Comparison of ENCODE assay signal across 9 mouse cellular contexts in genomic region chr9:44067960-44068330, GRCm38 (mm10). TPM values are rescaled to one million over a fixed set of nuclear protein-coding genes. Genes with fewer than 3 reads are reported as not detected.
DNase-seq lines count a peak whose midpoint lies in the region; ATAC-seq and TF ChIP-seq lines count a peak whose summit lies in the region.
"Had no signal": no experiment of that assay in that cellular context is flagged by ENCODE, and none has a peak within 500 bp of the region (broad histone marks: within the 10 kb centered on the region; RNA-seq: fewer than 3 reads in every experiment).

No protein-coding gene starts in this region.

- no peak for TF ChIP-seq POLR2A in myocyte (IDR thresholded peaks at IDR 0.05; ENCODE audit: insufficient read length, low read depth)

- no peak for ATAC-seq in midbrain, embryonic 16.5 days
- ATAC-seq in embryonic facial prominence, embryonic 13.5 days (ENCODE audit: insufficient number of reproducible peaks, insufficient read depth, low FRiP score, low TSS enrichment, low read depth), result no peak

- peak overlapping the region; percentile 87; the same call in 1 of the 2 replicates for H3K4me2 ChIP-seq in midbrain, embryonic 16.5 days (ENCODE audit: low read length)
- H3K4me2 ChIP-seq in embryonic facial prominence, embryonic 13.5 days, result peak overlapping the region; percentile 93
- peak overlapping the region; percentile 21 for H3K4me2 ChIP-seq in myocyte (ENCODE audit: low read depth)

- WGBS in midbrain, embryonic 16.5 days, result 91% methylated on average over 6 of the region's 6 CpGs
- WGBS in midbrain, embryonic 10.5 days, result 86% methylated on average over 6 of the region's 6 CpGs
- 71% methylated on average over 6 of the region's 6 CpGs for WGBS in embryonic facial prominence, embryonic 13.5 days

- H3K4me1 ChIP-seq in midbrain, embryonic 16.5 days (ENCODE audit: control insufficient read depth, insufficient read depth, low read length), result peaks cover 5% of the 10 kb centered on the region
- H3K4me1 ChIP-seq in midbrain, embryonic 10.5 days, result peaks cover 61% of the 10 kb centered on the region
- H3K4me1 ChIP-seq in embryonic facial prominence, embryonic 13.5 days, result peaks cover 39% of the 10 kb centered on the region

- peak; percentile 93 for DNase-seq in heart, adult 11 months
- DNase-seq in heart, postnatal 14 days, result no peak
- no peak for DNase-seq in midbrain, embryonic 10.5 days (ENCODE audit: low spot score)
- no peak for DNase-seq in adrenal gland, adult 18-20 months (ENCODE audit: low spot score in 2 of 2)
- DNase-seq in thymus, postnatal 25 days, result no peak

- no peaks in the 10 kb centered on the region for H3K79me2 ChIP-seq in myocyte (ENCODE audit: control insufficient read depth, insufficient read depth)

- H3K9me3 ChIP-seq in midbrain, embryonic 16.5 days (replicated peaks; ENCODE audit: control insufficient read depth, low read length, poor library complexity, severe bottlenecking), result no peaks in the 10 kb centered on the region
- H3K9me3 ChIP-seq in midbrain, embryonic 10.5 days (replicated peaks), result no peaks in the 10 kb centered on the region
- no peaks in the 10 kb centered on the region for H3K9me3 ChIP-seq in embryonic facial prominence, embryonic 13.5 days

- H3ac ChIP-seq in myocyte (ENCODE audit: control insufficient read depth, insufficient read length), result no peak overlapping the region

- no peaks in the 10 kb centered on the region for H3K36me3 ChIP-seq in midbrain, embryonic 16.5 days (ENCODE audit: control insufficient read depth, insufficient read depth, low read length)
- no peaks in the 10 kb centered on the region for H3K36me3 ChIP-seq in midbrain, embryonic 10.5 days
- no peaks in the 10 kb centered on the region for H3K36me3 ChIP-seq in embryonic facial prominence, embryonic 13.5 days
- H3K36me3 ChIP-seq in myocyte (ENCODE audit: control insufficient read depth, insufficient read depth), result no peaks in the 10 kb centered on the region

- H3K27me3 ChIP-seq in midbrain, embryonic 16.5 days (ENCODE audit: control insufficient read depth, insufficient read depth, low read depth, low read length), result no peaks in the 10 kb centered on the region
- H3K27me3 ChIP-seq in midbrain, embryonic 10.5 days (ENCODE audit: low read depth, poor library complexity, severe bottlenecking), result peaks cover 35% of the 10 kb centered on the region
- H3K27me3 ChIP-seq in embryonic facial prominence, embryonic 13.5 days, result no peaks in the 10 kb centered on the region
- H3K27me3 ChIP-seq in myocyte (ENCODE audit: control insufficient read depth, insufficient read depth, insufficient read length), result no peaks in the 10 kb centered on the region

- no peak overlapping the region for H3K4me3 ChIP-seq in midbrain, embryonic 16.5 days (ENCODE audit: low read depth, low read length)
- no peak overlapping the region for H3K4me3 ChIP-seq in midbrain, embryonic 10.5 days
- H3K4me3 ChIP-seq in embryonic facial prominence, embryonic 13.5 days, result 0 out of 2 replicates have a peak overlapping the region, but pooled peaks have one; percentile 55
- peak overlapping the region; percentile 27 for H3K4me3 ChIP-seq in myocyte

- intact Hi-C loops in heart, postnatal 14 days (cut with DNase I), result loop anchor here (5.0 kb wide), 1 partner anchor 39 kb away; the partner anchor contains the start of gene C1qtnf5

- no peak overlapping the region for H3K9ac ChIP-seq in midbrain, embryonic 16.5 days (ENCODE audit: low read depth, low read length)
- no peak overlapping the region for H3K9ac ChIP-seq in embryonic facial prominence, embryonic 13.5 days

- no peak overlapping the region for H3K27ac ChIP-seq in midbrain, embryonic 16.5 days (ENCODE audit: low read length)
- H3K27ac ChIP-seq in midbrain, embryonic 10.5 days (replicated peaks), result no peak overlapping the region
- no peak overlapping the region for H3K27ac ChIP-seq in embryonic facial prominence, embryonic 13.5 days

TF ChIP-seq in myocyte, 11 proteins besides CTCF, POLR2A, EP300 and RAD21:
- TF ChIP-seq POLR2AphosphoS2 (IDR thresholded peaks at IDR 0.05; ENCODE audit: insufficient read length, low read depth), result no peak
- no peak for TF ChIP-seq TCF12 (IDR thresholded peaks at IDR 0.05; ENCODE audit: insufficient read depth, poor library complexity, severe bottlenecking)
- TF ChIP-seq CEBPB (IDR thresholded peaks at IDR 0.05; ENCODE audit: insufficient read depth, poor library complexity, severe bottlenecking), result no peak
- TF ChIP-seq TCF3 (IDR thresholded peaks at IDR 0.05; ENCODE audit: insufficient read length, low read depth), result no peak
- TF ChIP-seq MYOG (IDR thresholded peaks at IDR 0.05; ENCODE audit: control insufficient read depth in 1 of 3, insufficient read depth in 1 of 3, insufficient read length in 2 of 3, low read depth in 2 of 3), result no peak
- TF ChIP-seq USF1 (IDR thresholded peaks at IDR 0.05; ENCODE audit: low read depth), result no peak
- TF ChIP-seq E2F4 (IDR thresholded peaks at IDR 0.05; ENCODE audit: insufficient read depth), result no peak
- TF ChIP-seq REST (IDR thresholded peaks at IDR 0.05; ENCODE audit: insufficient read depth, insufficient read length), result no peak
- no peak for TF ChIP-seq MAX (IDR thresholded peaks at IDR 0.05; ENCODE audit: low read depth)
- TF ChIP-seq MYOD1 (IDR thresholded peaks at IDR 0.05; ENCODE audit: control insufficient read depth in 1 of 3, insufficient read length in 2 of 3, low read depth in 2 of 3), result no peak
- TF ChIP-seq SRF (IDR thresholded peaks at IDR 0.05; ENCODE audit: control insufficient read depth, insufficient read length, low read depth), result no peak

RNA-seq across cellular contexts. Expression of gene Usp2, which starts 1.1 kb away (rescaled TPM):
- total RNA-seq in heart, postnatal 14 days (2021), result 100 to 1,000 TPM; 149 to 157 TPM
- 6.7 and 9.7 TPM in 2 replicates for polyA plus RNA-seq in midbrain, embryonic 16.5 days (2015; fragmentation: Nextera tagmentation; extraction: Ambion mirVana)
- polyA plus RNA-seq in midbrain, embryonic 10.5 days (2016; fragmentation: Nextera tagmentation; extraction: Ambion mirVana), result 11.3 and 16.5 TPM in 2 replicates
- polyA plus RNA-seq in embryonic facial prominence, embryonic 13.5 days (2015; fragmentation: Nextera tagmentation; extraction: Ambion mirVana), result 14.6 and 15.2 TPM in 2 replicates
- 17.0 TPM for polyA plus RNA-seq in myocyte (2012; fragmentation: generic; extraction: Trizol)
- 10 to 100 TPM; 36.4 to 40.9 TPM for total RNA-seq in adrenal gland, adult 18-20 months (2021)

RNA-seq across cellular contexts. Expression of gene Thy1, which starts 24.8 kb away (rescaled TPM):
- total RNA-seq in heart, postnatal 14 days (2021), result 10 to 100 TPM; 27.1 to 57.0 TPM
- 2.9 and 6.4 TPM in 2 replicates for polyA plus RNA-seq in midbrain, embryonic 16.5 days (2015; fragmentation: Nextera tagmentation; extraction: Ambion mirVana)
- polyA plus RNA-seq in midbrain, embryonic 10.5 days (2016; fragmentation: Nextera tagmentation; extraction: Ambion mirVana), result not detected in 2 replicates
- 4.3 and 5.6 TPM in 2 replicates for polyA plus RNA-seq in embryonic facial prominence, embryonic 13.5 days (2015; fragmentation: Nextera tagmentation; extraction: Ambion mirVana)
- polyA plus RNA-seq in myocyte (2012; fragmentation: generic; extraction: Trizol), result not detected
- 10 to 100 TPM; 41.2 to 44.2 TPM for total RNA-seq in adrenal gland, adult 18-20 months (2021)

RNA-seq across cellular contexts. Expression of gene Mfrp, which starts 33.6 kb away (rescaled TPM):
- total RNA-seq in heart, postnatal 14 days (2021), result not detected
- polyA plus RNA-seq in midbrain, embryonic 16.5 days (2015; fragmentation: Nextera tagmentation; extraction: Ambion mirVana), result 0.15 and 0.16 TPM in 2 replicates
- polyA plus RNA-seq in midbrain, embryonic 10.5 days (2016; fragmentation: Nextera tagmentation; extraction: Ambion mirVana), result 0.07 and 0.17 TPM in 2 replicates
- polyA plus RNA-seq in embryonic facial prominence, embryonic 13.5 days (2015; fragmentation: Nextera tagmentation; extraction: Ambion mirVana), result 0.21 and 0.39 TPM in 2 replicates
- polyA plus RNA-seq in myocyte (2012; fragmentation: generic; extraction: Trizol), result 0.01 TPM
- total RNA-seq in adrenal gland, adult 18-20 months (2021), result not detected
- total RNA-seq: heart, adult 18-20 months had no signal

RNA-seq across cellular contexts. Expression of gene C1qtnf5, which starts 39.1 kb away (rescaled TPM):
- 10 to 100 TPM; 15.2 to 19.5 TPM for total RNA-seq in heart, postnatal 14 days (2021)
- polyA plus RNA-seq in midbrain, embryonic 16.5 days (2015; fragmentation: Nextera tagmentation; extraction: Ambion mirVana), result 4.6 and 5.5 TPM in 2 replicates
- polyA plus RNA-seq in midbrain, embryonic 10.5 days (2016; fragmentation: Nextera tagmentation; extraction: Ambion mirVana), result 0.29 and 0.93 TPM in 2 replicates
- 1.5 and 2.8 TPM in 2 replicates for polyA plus RNA-seq in embryonic facial prominence, embryonic 13.5 days (2015; fragmentation: Nextera tagmentation; extraction: Ambion mirVana)
- polyA plus RNA-seq in myocyte (2012; fragmentation: generic; extraction: Trizol), result 0.61 TPM
- total RNA-seq in adrenal gland, adult 18-20 months (2021), result 10 to 100 TPM; 13.2 to 17.8 TPM

RNA-seq across cellular contexts. Expression of gene Gm49380, which starts 45.4 kb away (rescaled TPM):
- total RNA-seq in heart, postnatal 14 days (2021), result under 1 TPM in 1 of 2 experiments, not detected in 1; 0.12 TPM
- polyA plus RNA-seq in midbrain, embryonic 16.5 days (2015; fragmentation: Nextera tagmentation; extraction: Ambion mirVana), result 0.10 and 0.15 TPM in 2 replicates
- 0.35 and 0.63 TPM in 2 replicates for polyA plus RNA-seq in midbrain, embryonic 10.5 days (2016; fragmentation: Nextera tagmentation; extraction: Ambion mirVana)
- 0.30 and 0.48 TPM in 2 replicates for polyA plus RNA-seq in embryonic facial prominence, embryonic 13.5 days (2015; fragmentation: Nextera tagmentation; extraction: Ambion mirVana)
- polyA plus RNA-seq in myocyte (2012; fragmentation: generic; extraction: Trizol), result 0.02 TPM
- total RNA-seq in adrenal gland, adult 18-20 months (2021), result under 1 TPM; 0.27 to 0.48 TPM

Comparison
In these comparisons a context has a peak if more than half of its experiments do, and no peak if none do; other contexts are left out.
1. H3K4me2 ChIP-seq: peak in every context shown above with its lines; median percentile 93 in embryonic facial prominence, embryonic 13.5 days; 87 in midbrain, embryonic 16.5 days; 21 in myocyte.
2. H3K4me3 ChIP-seq: peak in embryonic facial prominence, embryonic 13.5 days (single experiment) and myocyte (single experiment); none in midbrain, embryonic 16.5 days (single experiment) and midbrain, embryonic 10.5 days (single experiment).